Mouse (Mus musculus) gastrocnemius, postnatal 10 days (tissue): Measurements from ENCODE around the gene Slc39a10. TPM values are rescaled to one million over a fixed set of nuclear protein-coding genes. Genes with fewer than 3 reads are reported as not detected.

ENCODE experiments used
- DNase-seq: peaks from one replicate; pipeline ENCODE4 v3.0.0; 2021; ENCODE audit warnings: mixed read lengths
- long read RNA-seq, 2 experiments: library from polyadenylated mRNA; stranded (forward); transcript quantifications; one replicate each; pipeline ENCODE4 v2.0.0; 2021
- total RNA-seq, 2 experiments: library from RNA; stranded (reverse); gene quantifications; 2 replicates each; pipeline ENCODE4 v1.2.3; 2021

The Slc39a10 gene
- total RNA-seq = 10 to 100 TPM in 1 of 2 experiments, 1 to 10 TPM in 1; 8.9 to 12.7 TPM
- long read RNA-seq, experiment 1, full-length matches to known transcripts = 18 of 19 reads
- long read RNA-seq, experiment 1, partial matches to known transcripts = 1 of 19 reads
- long read RNA-seq, experiment 1, other reads (novel, unspliced or antisense) = 0 of 19 reads
- long read RNA-seq, experiment 2, full-length matches to known transcripts = 8 of 12 reads
- long read RNA-seq, experiment 2, partial matches to known transcripts = 2 of 12 reads
- long read RNA-seq, experiment 2, other reads (novel, unspliced or antisense) = 2 of 12 reads

DNA sequence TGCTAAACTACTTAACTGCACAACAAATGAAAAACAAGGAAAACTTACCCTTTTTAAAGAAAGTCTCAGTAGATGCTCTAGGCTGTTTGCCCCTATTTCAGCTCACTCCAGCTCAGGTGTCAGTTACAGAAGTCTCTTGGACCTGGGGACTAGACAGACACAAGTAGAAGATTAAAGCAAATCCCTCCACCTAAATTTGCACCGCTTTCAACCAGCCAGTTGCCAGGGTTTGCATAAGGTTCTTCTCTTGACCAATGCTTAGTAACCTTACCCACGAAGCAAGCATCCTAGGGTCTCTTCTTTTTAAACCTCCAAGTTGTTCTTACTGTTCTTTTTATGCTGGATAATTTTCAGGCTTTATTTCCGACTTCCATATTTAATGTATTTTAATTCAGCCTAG is at the start of gene Slc39a10:
Gene Slc39a10 (minus strand): TSS at position 101 of the 400 bp plus-strand sequence.
- DNase-seq = no peak

DNA sequence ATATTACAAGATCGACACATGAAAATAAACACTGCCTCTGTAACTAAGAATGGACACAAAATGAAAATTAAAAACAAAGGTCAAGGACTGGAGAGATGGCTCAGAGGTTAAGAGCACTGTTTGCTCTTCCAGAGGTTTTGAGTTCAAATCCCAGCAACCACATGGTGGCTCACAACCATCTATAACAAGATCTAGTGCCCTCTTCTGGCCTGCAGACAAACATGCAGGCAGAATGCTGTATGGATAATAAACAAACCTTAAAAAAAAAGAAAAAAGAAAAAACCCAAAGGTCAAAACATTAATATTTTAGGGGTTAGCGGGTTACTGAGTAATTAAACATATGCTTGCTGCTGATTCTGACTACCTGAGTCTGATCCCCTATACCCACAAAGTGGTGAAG is 46.6 kb upstream of the Slc39a10 start:
- no peak for DNase-seq

DNA sequence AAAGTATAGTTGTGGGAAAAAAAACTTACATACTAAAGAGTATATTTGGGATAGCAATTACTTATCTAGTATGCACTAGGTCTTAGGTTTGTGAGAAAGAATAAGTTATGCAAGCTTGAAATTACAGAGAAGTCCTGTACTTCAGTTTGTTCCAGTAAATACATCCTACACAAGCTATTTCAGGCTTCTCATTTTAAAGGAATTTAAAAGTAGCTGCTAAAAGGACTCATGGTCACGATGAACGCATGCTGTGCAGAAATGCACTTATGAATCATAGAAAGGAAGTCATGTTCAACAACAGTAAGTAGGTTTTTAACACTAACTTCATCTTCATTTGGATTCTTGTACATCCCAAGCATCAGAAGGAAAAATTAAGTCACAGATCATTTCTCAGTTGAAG is 45.0 kb upstream of the Slc39a10 start:
- no peak for DNase-seq

DNA sequence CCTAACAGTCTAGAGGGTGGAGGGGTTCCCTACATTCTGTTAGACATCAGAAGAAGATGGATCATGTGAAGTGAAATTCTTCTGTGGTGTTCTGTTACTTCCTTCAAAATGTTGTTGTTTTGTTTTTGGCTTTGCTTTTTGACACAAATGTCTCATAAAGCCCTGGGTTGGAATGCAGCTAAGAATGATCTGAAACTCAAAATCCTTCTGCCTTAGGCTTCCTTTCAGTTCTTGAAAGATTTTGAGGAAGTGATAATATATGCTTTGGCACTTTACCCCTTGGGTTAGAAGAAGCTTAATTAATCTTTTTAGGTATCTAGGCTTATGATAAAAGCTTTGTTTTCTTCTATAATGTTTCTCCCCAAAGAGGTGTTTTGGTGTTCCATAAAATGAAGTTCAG is 34.5 kb upstream of the Slc39a10 start:
- no peak for DNase-seq

DNA sequence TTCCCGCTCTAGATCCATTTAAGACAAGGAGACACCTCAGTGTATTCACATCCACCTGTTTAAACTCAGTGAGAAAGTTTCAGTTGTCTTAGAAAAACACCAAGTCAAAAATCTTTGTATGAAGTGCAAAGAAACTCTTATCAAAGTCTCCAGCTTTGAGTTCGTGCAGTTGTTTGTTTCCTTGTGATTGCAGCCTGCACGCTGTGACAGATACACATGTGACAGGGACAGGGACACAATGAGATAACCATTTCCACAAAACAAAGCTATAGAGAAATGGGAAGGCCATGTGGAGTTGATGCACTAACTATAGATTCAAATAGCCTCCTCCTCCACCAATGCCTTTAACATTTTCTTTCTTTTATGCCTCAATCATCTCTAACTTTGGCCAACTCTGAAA is 33.6 kb upstream of the Slc39a10 start:
- DNase-seq = no peak

DNA sequence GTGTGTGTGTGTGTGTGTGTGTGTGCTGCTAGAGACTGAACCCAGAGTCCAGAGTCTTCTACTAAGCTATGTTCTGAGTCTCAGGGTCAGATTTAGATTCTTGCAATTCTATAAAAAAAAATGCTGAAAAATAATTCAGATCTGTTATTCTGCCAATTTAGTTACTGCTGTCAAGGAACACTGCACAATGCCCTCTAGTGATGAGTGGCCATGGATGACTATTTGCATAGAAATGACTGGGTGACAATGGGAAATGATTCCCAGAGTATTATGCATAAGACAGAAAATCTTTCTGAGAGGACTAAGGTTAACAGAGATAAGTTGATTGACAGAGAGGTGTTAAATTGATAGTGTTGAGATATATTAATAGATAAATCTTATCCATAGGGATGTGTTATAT is 32.3 kb upstream of the Slc39a10 start:
- DNase-seq = no peak

DNA sequence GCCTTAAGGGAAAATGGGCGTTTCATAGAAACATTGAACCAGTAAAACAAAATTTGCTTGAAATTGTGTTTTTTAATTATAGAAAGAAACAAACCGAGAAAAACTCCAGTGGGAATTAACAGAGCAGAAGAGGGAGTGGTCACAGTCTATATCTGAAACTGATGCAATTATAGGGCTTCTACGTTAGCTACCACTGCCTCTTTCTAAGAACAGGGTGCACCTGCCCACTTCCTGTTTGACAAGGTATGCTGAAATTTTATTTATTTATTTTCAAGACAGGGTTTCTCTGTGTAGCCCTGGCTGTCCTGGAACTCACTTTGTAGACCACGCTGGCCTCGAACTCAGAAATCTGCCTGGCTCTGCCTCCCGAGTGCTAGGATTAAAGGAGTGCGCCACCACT is 30.3 kb upstream of the Slc39a10 start:
- no peak for DNase-seq

DNA sequence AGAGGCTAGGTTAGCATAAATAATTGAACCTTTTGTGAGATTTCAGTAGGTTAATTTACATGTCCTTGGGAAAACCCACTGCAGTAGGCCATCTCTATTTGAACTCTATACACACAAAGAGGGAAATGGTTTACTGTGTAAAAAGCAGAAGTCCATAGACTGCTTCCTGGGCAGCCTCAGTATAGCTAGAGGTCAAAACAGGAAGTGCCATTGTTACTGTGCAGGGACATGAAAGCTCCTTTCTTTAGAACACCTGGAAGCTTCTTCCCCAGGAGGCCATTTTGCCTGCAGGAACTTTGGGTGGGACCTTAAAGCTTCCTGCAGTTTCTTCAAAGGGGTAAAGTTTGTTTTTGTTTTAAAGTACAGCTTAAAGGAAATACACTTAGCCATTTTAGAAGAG is 29.0 kb upstream of the Slc39a10 start:
- no peak for DNase-seq

DNA sequence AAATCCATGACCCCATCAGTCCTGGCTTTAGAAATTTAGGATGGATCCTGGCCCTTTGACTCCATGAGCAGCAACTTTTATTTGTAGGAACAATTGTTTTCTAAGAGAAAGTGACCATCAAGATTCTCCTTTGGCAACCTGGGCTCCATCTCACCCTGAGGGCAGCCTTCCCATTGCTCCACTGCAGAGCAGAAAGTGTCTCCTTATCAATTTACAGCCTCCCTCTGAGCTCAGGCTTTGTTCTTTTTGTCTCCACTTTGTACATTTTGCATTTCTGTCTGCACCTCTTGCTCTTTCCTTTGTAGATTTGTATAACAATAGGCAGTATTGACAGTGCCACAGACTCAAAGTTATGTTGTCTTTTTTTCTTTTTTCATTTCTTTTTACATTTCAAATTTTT is 23.6 kb upstream of the Slc39a10 start:
- DNase-seq = no peak

DNA sequence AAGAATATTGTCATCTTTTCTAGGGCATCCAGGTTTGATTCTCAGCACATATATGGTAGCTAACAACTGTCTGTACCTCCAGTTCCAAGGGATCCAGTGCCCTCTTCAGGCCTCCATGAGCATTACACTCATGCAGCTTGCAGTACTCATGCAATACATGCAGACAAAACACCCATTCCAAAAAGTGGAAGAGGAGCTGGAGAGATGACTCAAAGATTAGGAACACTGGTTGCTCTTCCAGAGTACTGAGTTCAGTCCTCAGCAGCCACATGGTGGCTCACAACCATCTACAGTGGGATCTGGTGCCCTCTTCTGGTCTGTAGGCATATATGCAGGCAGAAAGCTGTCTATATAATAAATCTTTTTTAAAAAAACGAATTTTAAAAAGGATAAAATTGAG is 21.7 kb upstream of the Slc39a10 start:
- DNase-seq = no peak

DNA sequence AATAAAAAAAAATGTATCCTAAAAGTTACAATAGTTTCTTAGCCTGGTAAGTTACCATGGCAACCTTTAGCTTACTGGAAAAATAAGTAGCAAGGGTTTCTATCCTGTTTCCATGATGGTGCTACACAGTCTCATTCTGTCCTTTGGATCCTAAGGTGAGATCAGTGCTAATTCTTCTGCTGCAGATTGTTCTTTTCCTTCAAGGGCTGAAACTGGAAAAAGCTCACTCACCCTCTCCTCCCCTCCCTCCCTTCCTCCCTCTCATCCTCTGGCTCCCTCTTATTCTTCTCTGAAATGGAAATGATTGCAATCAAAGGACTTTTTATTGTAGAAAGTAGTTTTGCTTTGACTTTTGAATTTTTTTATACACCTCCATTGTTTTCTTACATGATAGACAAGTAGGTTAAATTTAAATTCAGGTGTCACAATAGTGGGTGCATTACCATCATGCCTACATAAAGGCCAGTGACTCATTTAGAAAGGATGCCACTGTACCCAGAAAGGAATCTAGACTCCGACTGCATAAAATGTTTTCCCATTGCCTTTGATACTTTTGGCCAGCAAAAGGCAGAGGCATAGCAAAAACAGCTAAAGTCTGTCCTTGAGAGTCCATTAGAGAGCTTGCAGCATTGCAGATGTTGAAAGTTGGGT is 20.0 kb upstream of the Slc39a10 start:
- no peak for DNase-seq

DNA sequence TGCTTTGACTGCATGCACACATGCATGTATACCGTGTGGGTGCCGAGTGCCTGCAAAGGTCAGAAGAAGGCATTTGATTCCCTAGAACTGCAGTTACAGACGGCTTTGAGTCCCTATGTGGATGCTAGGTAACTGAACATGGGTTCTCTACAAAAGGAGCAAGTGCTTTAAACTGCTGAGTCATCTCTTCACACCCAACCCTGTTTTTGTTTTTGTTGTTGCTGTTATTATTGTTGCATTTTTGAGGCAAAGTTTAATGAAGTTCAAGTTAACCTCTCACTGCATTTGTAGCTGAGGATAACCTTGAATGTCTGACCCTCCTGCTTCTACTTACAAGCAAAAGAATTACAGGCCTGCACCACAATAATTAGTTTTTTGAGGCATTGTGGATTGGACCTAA is 17.5 kb upstream of the Slc39a10 start:
- DNase-seq = no peak

DNA sequence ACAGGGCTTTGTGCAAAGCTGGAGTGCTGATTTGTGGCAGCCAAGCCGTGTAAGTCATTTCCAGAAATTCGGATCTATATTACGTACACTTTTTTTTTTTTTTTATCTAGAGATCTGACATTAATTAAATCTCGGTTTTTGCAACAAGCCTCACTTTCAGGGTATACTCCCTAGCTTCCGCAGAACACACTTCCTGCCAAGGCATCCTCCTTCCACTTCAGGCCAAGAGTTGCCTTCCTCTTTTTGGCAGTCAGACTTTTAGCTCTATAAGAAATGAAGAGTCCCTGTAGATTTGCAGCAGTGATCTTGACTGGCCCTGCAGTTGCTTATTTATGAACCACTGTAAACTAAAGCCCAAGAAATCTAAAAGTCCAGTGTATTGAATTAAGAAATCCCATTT is 13.1 kb upstream of the Slc39a10 start:
- no peak for DNase-seq

DNA sequence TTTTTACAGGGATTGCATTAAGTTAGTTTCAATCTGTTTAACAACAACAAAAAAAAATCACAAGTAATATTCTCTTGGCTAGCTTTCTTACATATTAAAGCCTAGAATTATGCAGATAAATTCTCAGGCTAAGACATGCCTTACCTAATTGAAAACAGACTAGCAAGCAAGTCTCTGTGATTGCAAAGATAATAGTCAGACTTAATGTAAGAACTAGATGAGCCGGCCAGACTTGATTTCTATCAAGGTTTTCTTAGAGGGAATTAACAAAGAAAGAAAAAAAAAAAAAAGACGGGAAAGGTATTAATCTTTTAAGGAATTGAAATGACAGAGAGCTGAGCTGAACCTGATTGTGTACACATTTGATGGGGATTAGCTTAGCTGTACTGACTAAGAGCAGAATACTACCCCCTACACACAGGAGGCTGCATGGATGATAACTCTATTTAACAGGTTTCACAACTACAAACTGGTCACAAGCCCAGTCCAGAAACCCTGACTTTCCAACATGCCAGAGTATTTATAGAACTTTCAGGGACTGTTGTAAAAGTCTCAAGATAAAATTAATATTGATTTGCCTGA is 9.5 kb upstream of the Slc39a10 start:
- DNase-seq = no peak

DNA sequence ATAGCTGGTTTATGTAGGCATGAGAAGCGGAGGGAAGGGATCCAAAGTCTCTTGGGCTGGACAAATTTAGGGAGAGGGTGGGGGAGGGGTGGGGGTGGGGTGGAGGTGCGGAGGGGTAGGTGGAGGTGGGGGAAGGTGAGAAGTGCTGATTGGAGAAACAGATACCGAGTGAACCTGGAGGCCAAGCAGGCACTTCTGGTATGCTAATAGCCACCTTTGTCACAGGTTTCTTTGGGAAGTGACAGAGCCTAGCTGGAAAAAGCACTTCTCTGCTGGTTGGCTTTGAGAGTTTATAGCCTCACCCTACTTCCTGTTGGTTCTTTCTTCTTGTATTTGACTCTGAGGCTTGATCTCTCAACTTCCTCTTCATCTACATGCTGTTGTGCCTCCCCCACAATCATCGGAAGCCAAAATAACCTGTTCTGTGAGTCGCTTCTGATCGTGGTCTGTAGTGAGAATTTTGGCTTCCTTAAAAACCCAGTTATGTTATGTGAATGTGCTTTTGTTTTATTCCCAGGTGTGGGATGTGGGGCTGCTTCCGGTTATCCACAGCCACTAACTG is 1.7 kb upstream of the Slc39a10 start:
- no peak for DNase-seq

DNA sequence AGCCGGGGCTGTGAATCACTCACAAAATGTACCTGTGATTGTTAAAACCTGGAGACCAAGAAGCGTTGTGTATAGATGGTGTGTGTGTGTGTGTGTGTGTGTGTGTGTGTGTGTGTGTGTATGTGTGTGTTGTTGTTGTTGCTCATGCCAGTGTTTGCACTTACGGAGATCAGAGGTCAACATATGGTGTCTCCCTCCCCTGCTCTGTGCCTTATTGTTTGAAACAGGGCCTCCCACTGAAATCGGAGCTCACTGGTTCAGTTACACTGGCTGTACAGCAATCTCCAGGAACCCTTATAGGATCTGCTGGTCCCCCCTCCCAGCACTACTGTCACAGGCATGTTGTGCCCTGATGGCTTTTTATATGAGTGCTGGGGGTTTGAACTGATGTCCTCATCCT is 3.9 kb downstream of the Slc39a10 start:
- no peak for DNase-seq

DNA sequence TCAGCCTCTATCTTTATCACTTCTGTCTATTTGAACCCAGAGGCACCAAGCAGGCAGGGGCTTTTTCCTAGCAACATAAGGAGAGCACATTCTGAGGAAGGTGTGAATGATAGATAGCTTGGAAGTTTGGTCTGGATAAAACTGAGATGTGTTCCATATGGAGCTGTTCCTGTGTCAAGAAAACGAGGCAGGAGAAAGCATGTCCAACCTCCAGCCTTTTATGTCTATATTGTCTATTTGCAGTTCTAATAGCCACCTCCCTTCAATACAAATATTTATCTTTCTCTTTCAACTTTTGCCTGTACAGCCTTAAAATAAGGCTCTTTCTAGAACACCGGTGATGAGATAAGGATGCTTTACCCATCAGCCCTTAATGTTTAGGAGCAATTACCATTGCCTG is 4.3 kb downstream of the Slc39a10 start:
- DNase-seq = no peak

DNA sequence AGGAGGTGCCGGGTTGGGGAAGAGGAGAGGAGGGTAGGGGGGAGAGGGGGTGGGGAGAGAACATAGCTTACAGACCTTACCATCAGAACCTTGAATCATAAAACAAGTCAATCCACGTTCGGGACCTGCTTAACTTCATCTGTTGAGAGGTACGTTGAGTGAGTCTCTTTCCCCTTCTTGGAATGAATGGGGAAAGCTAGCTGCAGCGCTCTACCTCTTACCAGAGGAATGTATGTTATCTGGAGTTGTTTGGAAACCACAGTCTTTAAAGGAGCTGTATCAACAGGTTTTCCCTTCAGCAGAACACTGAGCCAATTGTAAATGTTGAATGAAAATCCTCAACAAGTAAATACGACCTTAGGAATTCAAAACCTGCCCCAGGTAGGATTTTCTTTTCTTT is 4.7 kb downstream of the Slc39a10 start:
- no peak for DNase-seq

DNA sequence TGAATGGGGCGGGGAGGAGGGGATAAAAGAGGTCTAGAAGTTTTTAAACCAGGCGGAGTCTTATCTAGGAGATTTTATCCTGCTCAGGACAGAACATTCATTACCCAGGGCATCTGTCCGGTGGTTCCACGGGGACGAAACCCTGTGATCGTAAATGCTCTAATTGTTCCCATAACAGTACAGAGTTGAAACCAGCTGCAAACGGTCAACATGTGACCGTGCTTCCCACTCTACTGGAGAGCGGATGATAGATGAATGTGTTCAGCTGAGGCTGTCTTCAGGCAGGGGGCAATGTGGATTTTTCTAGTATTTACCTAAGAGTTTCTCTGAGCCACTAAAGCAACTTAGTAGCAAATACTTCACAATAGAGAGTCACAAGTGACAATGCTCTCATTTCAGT is 6.6 kb downstream of the Slc39a10 start:
- no peak for DNase-seq

DNA sequence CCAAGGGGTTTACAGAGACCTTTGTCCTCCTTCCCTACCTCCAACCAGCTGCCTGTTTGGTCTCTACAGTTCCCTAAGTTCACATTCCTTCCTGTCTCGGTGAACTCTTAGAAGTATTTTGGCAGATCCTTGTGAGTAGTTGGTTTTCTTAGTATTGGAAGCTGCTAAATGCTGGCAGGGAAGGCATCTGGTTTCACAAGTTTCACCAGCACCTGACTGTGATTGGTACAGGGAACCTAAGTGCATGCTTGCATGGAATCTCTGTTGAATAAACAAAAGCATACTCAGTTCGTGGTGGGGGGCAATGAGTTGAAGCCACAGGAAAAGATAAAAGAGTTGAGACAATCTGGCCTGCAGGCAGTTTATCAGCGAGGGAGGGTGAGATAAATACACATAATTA is 7.4 kb downstream of the Slc39a10 start:
- no peak for DNase-seq

DNA sequence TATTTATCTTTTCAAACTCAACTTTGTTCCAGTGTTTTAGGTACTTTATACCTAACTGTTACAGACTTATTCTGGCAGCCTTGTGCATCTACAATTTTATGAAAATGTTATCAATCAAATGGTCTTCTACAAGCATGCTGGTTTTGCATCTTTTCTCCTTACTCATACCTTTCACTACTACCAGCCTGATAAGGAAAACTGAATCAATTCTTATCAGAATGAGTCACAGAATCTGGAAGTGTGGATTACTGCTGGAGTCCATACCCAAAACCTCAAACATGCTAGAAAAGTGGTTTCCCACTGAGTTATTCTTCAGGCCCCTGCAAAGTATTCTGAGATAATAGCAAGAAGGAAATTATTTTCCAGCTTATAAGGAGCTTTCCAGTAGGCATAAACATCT is 12.7 kb downstream of the Slc39a10 start:
- no peak for DNase-seq

DNA sequence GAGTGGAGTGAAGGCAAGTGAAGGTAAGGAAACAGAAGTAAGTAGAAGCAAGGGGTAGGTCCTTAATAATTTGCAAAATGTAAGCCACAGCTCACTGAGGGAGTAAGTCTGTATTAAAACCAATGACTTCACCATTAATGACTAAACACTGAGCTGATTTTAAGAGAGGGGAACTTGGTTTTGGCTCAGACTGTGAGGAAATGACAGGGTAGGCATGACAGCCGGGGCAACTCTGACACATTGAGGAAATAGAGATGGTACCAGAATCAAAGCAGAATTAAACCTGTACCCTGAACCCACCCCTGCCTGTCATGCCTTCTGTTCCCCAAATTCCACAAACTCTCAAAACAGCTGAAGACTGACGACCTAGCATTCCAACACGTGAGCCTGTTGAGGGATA is 18.9 kb downstream of the Slc39a10 start:
- DNase-seq = no peak

DNA sequence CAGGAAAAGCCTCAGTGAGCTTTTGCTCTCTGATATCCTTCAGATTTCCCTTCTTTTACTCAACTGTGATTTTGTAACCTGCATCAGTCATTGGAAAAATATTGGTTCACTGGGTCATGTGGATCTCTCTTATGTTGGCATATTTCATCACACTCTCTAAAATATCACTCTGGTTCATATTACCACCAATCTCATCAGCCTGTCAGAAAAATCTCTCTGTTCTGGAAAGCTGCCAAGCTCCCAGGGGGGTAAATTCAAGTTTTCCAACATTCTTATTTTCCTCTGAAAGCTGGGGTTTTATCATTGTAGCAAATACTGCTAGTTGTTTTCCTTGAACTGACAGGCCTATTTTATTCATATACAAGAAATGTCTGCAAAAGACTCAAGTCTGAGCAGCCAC is 22.9 kb downstream of the Slc39a10 start:
- DNase-seq = no peak
